ENCODE assay signal across 22 mouse cellular contexts in the genomic region with DNA sequence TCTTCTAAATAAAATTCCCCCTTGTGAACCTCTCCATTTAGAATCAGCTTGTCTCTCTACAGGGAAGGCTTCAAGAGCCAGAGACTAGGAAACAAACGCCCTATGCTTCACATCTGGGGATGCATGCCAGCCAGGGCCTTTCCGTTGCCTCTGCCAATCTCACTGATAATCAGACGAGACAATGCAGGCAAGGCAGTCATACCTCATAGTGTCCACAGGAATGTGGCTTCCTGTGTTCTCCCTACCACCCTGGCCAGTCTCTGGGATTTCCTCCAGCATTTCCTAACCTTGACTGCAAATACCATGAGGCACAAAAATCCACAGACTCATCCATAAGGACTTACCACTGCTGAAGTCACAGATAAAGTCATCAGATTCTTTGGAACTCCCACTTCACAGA.
DNase-seq lines count a peak whose midpoint lies in the region; ATAC-seq lines count a peak whose summit lies in the region.
"Had no signal": no experiment of that assay in that cellular context is flagged by ENCODE, and none has a peak within 500 bp of the region (broad histone marks: within the 10 kb centered on the region; RNA-seq: fewer than 3 reads in every experiment).

No protein-coding gene starts in this region.

- no peak overlapping the region for H3K4me3 ChIP-seq in heart, embryonic 15.5 days
- H3K4me3 ChIP-seq: embryonic facial prominence, embryonic 10.5 days; intestine, embryonic 15.5 days; limb, embryonic 15.5 days had no signal

- no peak for DNase-seq in heart, postnatal 4 days
- DNase-seq in 3T3-L1 (ENCODE audit: low read depth, low spot score) (peak; percentile 96), NIH3T3 (ENCODE audit: low read depth) (peak; percentile 73)
- DNase-seq in lung, postnatal 14 days: peak; percentile 17
- DNase-seq in layer of hippocampus, postnatal 10 days (ENCODE audit: low spot score in 2 of 2): no peak
- no peak for DNase-seq in cerebellum, adult 18-20 months
- DNase-seq: adrenal gland, postnatal 14 days; cerebellum, postnatal 10 days; gastrocnemius, postnatal 36 days; kidney, adult 8-10 months; kidney, postnatal 10 days; left cerebral cortex, postnatal 4 days; thymus, adult 18-20 months; thymus, postnatal 36 days had no signal

- 0 out of 2 replicates have a peak overlapping the region, but pooled peaks have one; percentile 8 for H3K27ac ChIP-seq in heart, embryonic 15.5 days
- H3K27ac ChIP-seq: embryonic facial prominence, embryonic 10.5 days; intestine, embryonic 15.5 days; limb, embryonic 15.5 days; liver, embryonic 14.5 days had no signal

- ATAC-seq in heart, embryonic 15.5 days (replicated peaks; ENCODE audit: insufficient number of reproducible peaks, insufficient read depth, low FRiP score, low read depth): no peak
- ATAC-seq: hindbrain, embryonic 16.5 days; intestine, embryonic 15.5 days had no signal

- H3K9me3 ChIP-seq in heart, embryonic 15.5 days (replicated peaks): no peaks in the 10 kb centered on the region
- H3K9me3 ChIP-seq: embryonic facial prominence, embryonic 10.5 days; intestine, embryonic 15.5 days; limb, embryonic 15.5 days had no signal

- no peaks in the 10 kb centered on the region for H3K27me3 ChIP-seq in heart, embryonic 15.5 days
- H3K27me3 ChIP-seq: intestine, embryonic 15.5 days; limb, embryonic 15.5 days had no signal

- WGBS in heart, embryonic 15.5 days: 21% methylated on average over 3 of the region's 3 CpGs

- peaks cover 15% of the 10 kb centered on the region for H3K4me1 ChIP-seq in heart, embryonic 15.5 days (replicated peaks)
- H3K4me1 ChIP-seq: intestine, embryonic 15.5 days; limb, embryonic 15.5 days had no signal

- H3K4me2 ChIP-seq in heart, embryonic 15.5 days: no peak overlapping the region
- H3K4me2 ChIP-seq: heart, embryonic 11.5 days; intestine, embryonic 15.5 days; limb, embryonic 15.5 days; midbrain, embryonic 11.5 days had no signal

- H3K9ac ChIP-seq in heart, embryonic 15.5 days: no peak overlapping the region
- H3K9ac ChIP-seq: intestine, embryonic 15.5 days; limb, embryonic 15.5 days; liver, embryonic 14.5 days had no signal

- H3K36me3 ChIP-seq in heart, embryonic 15.5 days: no peaks in the 10 kb centered on the region
- H3K36me3 ChIP-seq: embryonic facial prominence, embryonic 10.5 days; intestine, embryonic 15.5 days; limb, embryonic 15.5 days had no signal

Comparison
In these comparisons a context has a peak if more than half of its experiments do, and no peak if none do; other contexts are left out.
1. DNase-seq: peak in 3T3-L1 (single experiment), NIH3T3 (single experiment) and lung, postnatal 14 days (single experiment); none in heart, postnatal 4 days (single experiment), layer of hippocampus, postnatal 10 days (0 of 2) and cerebellum, adult 18-20 months (0 of 2).